Mouse (Mus musculus): ENCODE measurements around the gene B3gnt6. TPM values are rescaled to one million over a fixed set of nuclear protein-coding genes. Genes with fewer than 3 reads are reported as not detected.

The B3gnt6 gene
- 0.09 TPM in 1 of 2 replicates, not detected in the other for polyA plus RNA-seq (2016; fragmentation: Nextera tagmentation; extraction: Ambion mirVana)

- Histone ChIP-seq H3K9ac (no peak within 1 kb of the TSS), H3K4me2 (replicated peaks) (no peak within 1 kb of the TSS), H3K4me3 (no peak within 1 kb of the TSS), H3K9me3 (replicated peaks) (no peaks in the 10 kb centered on the region), H3K36me3 (no peaks in the 10 kb centered on the region), H3K27me3 (peaks cover 28% of the 10 kb centered on the region), H3K27ac (no peak within 1 kb of the TSS), H3K4me1 (peaks cover 2% of the 10 kb centered on the region)
- ATAC-seq (ENCODE audit: low FRiP score) = no peak
- WGBS = 89% methylated on average over 4 of the region's 4 CpGs
These were observed at the start of gene B3gnt6 for GRCm38 (mm10) chr7:98199381-98199780. Gene B3gnt6 (minus strand): TSS chr7:98199481.

- no peaks in the 10 kb centered on the region for H3K4me1 ChIP-seq
- no peaks in the 10 kb centered on the region for H3K36me3 ChIP-seq
- H3K4me3 ChIP-seq = no peak overlapping the region
- no peak for ATAC-seq (ENCODE audit: low FRiP score)
- no peak overlapping the region for H3K9ac ChIP-seq
- no peak overlapping the region for H3K4me2 ChIP-seq (replicated peaks)
- H3K27me3 ChIP-seq = no peaks in the 10 kb centered on the region
- H3K9me3 ChIP-seq (replicated peaks) = no peaks in the 10 kb centered on the region
- 96% methylated on average over 3 of the region's 3 CpGs for WGBS
- H3K27ac ChIP-seq = no peak overlapping the region
These were observed 37.5 kb upstream of the B3gnt6 start for GRCm38 (mm10) chr7:98236686-98237359.

GRCm38 (mm10) chr7:98223796-98224195 is 24.5 kb upstream of the B3gnt6 start:
- Histone ChIP-seq H3K27ac (no peak overlapping the region), H3K4me1 (no peaks in the 10 kb centered on the region), H3K9me3 (replicated peaks) (no peaks in the 10 kb centered on the region), H3K4me2 (replicated peaks) (no peak overlapping the region), H3K36me3 (no peaks in the 10 kb centered on the region), H3K9ac (no peak overlapping the region), H3K4me3 (no peak overlapping the region), H3K27me3 (no peaks in the 10 kb centered on the region)
- no peak for ATAC-seq (ENCODE audit: low FRiP score)
- WGBS = 89% methylated on average over 4 of the region's 4 CpGs

GRCm38 (mm10) chr7:98216713-98217112 is 17.4 kb upstream of the B3gnt6 start:
- Histone ChIP-seq H3K27ac (no peak overlapping the region), H3K27me3 (no peaks in the 10 kb centered on the region), H3K4me3 (no peak overlapping the region), H3K9me3 (replicated peaks) (no peaks in the 10 kb centered on the region), H3K36me3 (no peaks in the 10 kb centered on the region), H3K9ac (no peak overlapping the region), H3K4me1 (no peaks in the 10 kb centered on the region), H3K4me2 (replicated peaks) (no peak overlapping the region)
- ATAC-seq (ENCODE audit: low FRiP score) = no peak

GRCm38 (mm10) chr7:98202946-98203345 is 3.7 kb upstream of the B3gnt6 start:
- no peak for ATAC-seq (ENCODE audit: low FRiP score)
- Histone ChIP-seq H3K9ac (no peak overlapping the region), H3K27me3 (no peaks in the 10 kb centered on the region; the same call in 1 of the 2 replicates), H3K4me2 (replicated peaks) (no peak overlapping the region), H3K27ac (no peak overlapping the region), H3K9me3 (replicated peaks) (no peaks in the 10 kb centered on the region), H3K4me3 (no peak overlapping the region), H3K36me3 (no peaks in the 10 kb centered on the region), H3K4me1 (no peaks in the 10 kb centered on the region)
- 77% methylated on average over 4 of the region's 4 CpGs for WGBS

GRCm38 (mm10) chr7:98201493-98202028 is 2.3 kb upstream of the B3gnt6 start:
- H3K4me2 ChIP-seq (replicated peaks) = no peak overlapping the region
- H3K27me3 ChIP-seq = peaks cover 6% of the 10 kb centered on the region
- no peaks in the 10 kb centered on the region for H3K4me1 ChIP-seq
- H3K36me3 ChIP-seq = no peaks in the 10 kb centered on the region
- no peak overlapping the region for H3K27ac ChIP-seq
- WGBS = 82% methylated on average over 5 of the region's 5 CpGs
- H3K4me3 ChIP-seq = no peak overlapping the region
- H3K9ac ChIP-seq = no peak overlapping the region
- H3K9me3 ChIP-seq (replicated peaks) = no peaks in the 10 kb centered on the region
- no peak for ATAC-seq (ENCODE audit: low FRiP score)

- Histone ChIP-seq H3K4me3 (no peak overlapping the region), H3K9me3 (replicated peaks) (no peaks in the 10 kb centered on the region), H3K27ac (no peak overlapping the region), H3K9ac (no peak overlapping the region), H3K36me3 (no peaks in the 10 kb centered on the region), H3K4me1 (no peaks in the 10 kb centered on the region), H3K4me2 (replicated peaks) (no peak overlapping the region), H3K27me3 (peaks cover 17% of the 10 kb centered on the region)
- ATAC-seq (ENCODE audit: low FRiP score) = no peak
- 89% methylated on average over 3 of the region's 3 CpGs for WGBS
These were observed 1.1 kb upstream of the B3gnt6 start for GRCm38 (mm10) chr7:98200396-98200795.

- Histone ChIP-seq H3K36me3 (no peaks in the 10 kb centered on the region), H3K9me3 (replicated peaks) (no peaks in the 10 kb centered on the region), H3K4me2 (replicated peaks) (no peak overlapping the region), H3K4me3 (no peak overlapping the region), H3K27ac (no peak overlapping the region), H3K4me1 (peaks cover 16% of the 10 kb centered on the region), H3K9ac (no peak overlapping the region), H3K27me3 (peaks cover 62% of the 10 kb centered on the region)
- ATAC-seq (ENCODE audit: low FRiP score) = no peak
- WGBS = 44% methylated on average over 10 of the region's 10 CpGs
These were observed 4.0 kb downstream of the B3gnt6 start for GRCm38 (mm10) chr7:98195151-98195801.

- Histone ChIP-seq H3K4me2 (replicated peaks) (peak overlapping the region; percentile 89), H3K27ac (no peak overlapping the region), H3K9ac (peak overlapping the region; percentile 41), H3K36me3 (no peaks in the 10 kb centered on the region), H3K9me3 (replicated peaks) (no peaks in the 10 kb centered on the region), H3K4me1 (peaks cover 16% of the 10 kb centered on the region), H3K4me3 (peak overlapping the region; percentile 46), H3K27me3 (peaks cover 71% of the 10 kb centered on the region)
- WGBS = 2% methylated on average over 61 of the region's 61 CpGs
- ATAC-seq (ENCODE audit: low FRiP score) = peak; percentile 64
These were observed 5.1 kb downstream of the B3gnt6 start for GRCm38 (mm10) chr7:98194026-98194792.

- ATAC-seq (ENCODE audit: low FRiP score) = peak; percentile 51
- Histone ChIP-seq H3K27me3 (peaks cover 77% of the 10 kb centered on the region), H3K4me1 (peaks cover 16% of the 10 kb centered on the region), H3K9ac (peak overlapping the region; percentile 41), H3K9me3 (replicated peaks) (no peaks in the 10 kb centered on the region), H3K36me3 (no peaks in the 10 kb centered on the region), H3K27ac (no peak overlapping the region), H3K4me3 (peak overlapping the region; percentile 46), H3K4me2 (replicated peaks) (peak overlapping the region; percentile 89)
- WGBS = 5% methylated on average over 36 of the region's 36 CpGs
These were observed 5.7 kb downstream of the B3gnt6 start for GRCm38 (mm10) chr7:98193515-98194025.

GRCm38 (mm10) chr7:98191571-98192250 is 7.6 kb downstream of the B3gnt6 start:
- no peak overlapping the region for H3K9ac ChIP-seq
- H3K36me3 ChIP-seq = no peaks in the 10 kb centered on the region
- H3K4me1 ChIP-seq = peaks cover 21% of the 10 kb centered on the region
- no peak overlapping the region for H3K4me2 ChIP-seq (replicated peaks)
- H3K4me3 ChIP-seq = no peak overlapping the region
- peaks cover 72% of the 10 kb centered on the region for H3K27me3 ChIP-seq
- WGBS = 65% methylated on average over 17 of the region's 17 CpGs
- H3K27ac ChIP-seq = no peak overlapping the region
- ATAC-seq (ENCODE audit: low FRiP score) = no peak
- no peaks in the 10 kb centered on the region for H3K9me3 ChIP-seq (replicated peaks)

- Histone ChIP-seq H3K9me3 (replicated peaks) (no peaks in the 10 kb centered on the region), H3K27me3 (peaks cover 61% of the 10 kb centered on the region), H3K4me2 (replicated peaks) (no peak overlapping the region), H3K4me3 (no peak overlapping the region), H3K36me3 (no peaks in the 10 kb centered on the region), H3K9ac (no peak overlapping the region), H3K4me1 (peaks cover 29% of the 10 kb centered on the region), H3K27ac (no peak overlapping the region)
- WGBS = 79% methylated on average over 1 of the region's 1 CpGs
- no peak for ATAC-seq (ENCODE audit: low FRiP score)
These were observed 8.7 kb downstream of the B3gnt6 start for GRCm38 (mm10) chr7:98190578-98190977.
